Mouse (Mus musculus): ENCODE measurements around the gene Nck2. TPM values are rescaled to one million over a fixed set of nuclear protein-coding genes. Genes with fewer than 3 reads are reported as not detected.

The Nck2 gene
- total RNA-seq (2014; fragmentation: Nextera tagmentation) (19.5 and 26.8 TPM in 2 replicates), total RNA-seq (2017) (20.2 and 32.8 TPM in 2 replicates)

DNA sequence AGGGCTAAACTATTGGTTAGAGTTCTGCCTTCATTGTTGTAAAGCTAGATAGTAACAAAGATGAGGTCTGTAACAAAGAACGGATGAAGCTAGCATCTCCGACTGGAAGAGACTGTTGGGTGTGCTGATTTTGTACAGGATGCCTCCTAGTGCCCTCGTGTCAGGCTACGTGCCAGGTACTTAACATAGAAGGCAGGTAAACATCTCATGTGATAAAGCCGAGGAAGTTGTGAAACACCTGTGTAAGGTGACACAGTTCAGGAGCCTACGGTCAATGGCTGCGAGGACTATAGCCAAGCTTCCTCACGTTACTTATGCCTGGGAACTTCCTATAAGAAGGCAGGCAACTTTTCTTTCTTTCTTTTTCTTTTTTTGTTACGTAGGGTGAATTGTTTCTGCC, at the start of gene Nck2:
Gene Nck2, plus strand, starts transcription at position 49 of the 400 bp plus-strand sequence.
- no peak for ATAC-seq (replicated peaks; ENCODE audit: low FRiP score, low TSS enrichment, poor library complexity, severe bottlenecking)

- ATAC-seq (replicated peaks; ENCODE audit: low FRiP score, low TSS enrichment, poor library complexity, severe bottlenecking) = no peak
Measured at GRCm38 (mm10) chr1:43395040-43395439, 49.3 kb upstream of the Nck2 start.

DNA sequence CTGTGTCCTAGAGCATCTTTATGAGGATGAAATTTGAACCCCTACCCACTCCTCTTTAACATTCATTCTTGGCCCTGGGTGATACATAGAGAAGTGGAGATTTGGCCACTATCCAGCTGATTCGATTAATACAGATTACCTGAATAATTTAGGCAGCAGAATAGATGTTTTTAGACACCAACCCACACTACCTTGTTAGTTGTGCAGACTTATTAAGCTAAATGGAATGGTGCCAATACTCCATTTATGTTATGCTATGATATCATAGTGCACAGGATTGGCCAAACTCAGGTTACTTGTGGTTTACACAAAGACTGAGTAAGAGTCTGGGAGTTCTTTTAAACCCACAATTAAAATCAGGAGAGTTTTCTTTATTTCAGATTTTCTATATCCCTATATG, 48.6 kb upstream of the Nck2 start:
- no peak for ATAC-seq (replicated peaks; ENCODE audit: low FRiP score, low TSS enrichment, poor library complexity, severe bottlenecking)

DNA sequence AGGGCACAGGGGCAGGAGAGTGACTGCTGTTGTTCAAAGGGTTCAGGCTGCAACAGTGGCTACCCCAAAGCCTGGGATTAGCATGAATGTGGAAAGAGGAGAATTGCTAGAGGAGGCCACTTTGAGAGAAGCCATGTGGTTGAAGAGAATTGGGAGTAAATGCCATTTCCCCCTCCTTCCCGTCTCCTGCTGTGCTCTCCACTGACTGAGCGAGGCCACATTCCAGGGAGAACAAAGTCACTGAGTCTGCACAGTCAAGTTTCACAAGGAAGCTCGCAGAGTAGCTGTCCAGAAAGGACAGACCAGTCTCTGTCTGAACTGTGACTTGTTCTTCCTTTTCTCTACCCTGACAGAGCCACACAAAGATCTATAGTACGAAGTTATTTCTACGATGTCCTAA, 47.9 kb upstream of the Nck2 start:
- no peak for ATAC-seq (replicated peaks; ENCODE audit: low FRiP score, low TSS enrichment, poor library complexity, severe bottlenecking)

- no peak for ATAC-seq (replicated peaks; ENCODE audit: low FRiP score, low TSS enrichment, poor library complexity, severe bottlenecking)
Measured at GRCm38 (mm10) chr1:43397096-43397495, 47.3 kb upstream of the Nck2 start.

GRCm38 (mm10) chr1:43398738-43399601, 45.4 kb upstream of the Nck2 start:
- no peak for ATAC-seq (replicated peaks; ENCODE audit: low FRiP score, low TSS enrichment, poor library complexity, severe bottlenecking)

GRCm38 (mm10) chr1:43399602-43400216, 44.7 kb upstream of the Nck2 start:
- ATAC-seq (replicated peaks; ENCODE audit: low FRiP score, low TSS enrichment, poor library complexity, severe bottlenecking) = peak; percentile 71

DNA sequence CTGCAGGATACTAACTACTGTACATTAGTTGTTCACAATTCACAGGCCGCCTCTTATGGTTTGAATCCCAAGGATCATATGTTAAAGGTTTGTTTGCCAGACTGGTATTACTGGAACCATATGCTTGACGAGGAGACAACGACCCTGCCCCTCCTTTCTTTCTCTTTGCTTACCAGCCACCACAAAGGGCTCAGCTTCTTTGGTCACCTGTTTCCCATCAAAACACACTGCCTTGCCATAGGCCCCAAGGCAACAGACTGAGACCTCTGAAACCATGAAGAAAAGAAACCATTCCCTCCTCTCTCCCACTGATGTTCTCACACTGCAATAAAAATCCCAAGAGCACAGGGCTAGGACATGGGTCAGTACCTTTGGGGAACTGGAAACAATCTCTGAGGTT, 43.7 kb upstream of the Nck2 start:
- no peak for ATAC-seq (replicated peaks; ENCODE audit: low FRiP score, low TSS enrichment, poor library complexity, severe bottlenecking)

DNA sequence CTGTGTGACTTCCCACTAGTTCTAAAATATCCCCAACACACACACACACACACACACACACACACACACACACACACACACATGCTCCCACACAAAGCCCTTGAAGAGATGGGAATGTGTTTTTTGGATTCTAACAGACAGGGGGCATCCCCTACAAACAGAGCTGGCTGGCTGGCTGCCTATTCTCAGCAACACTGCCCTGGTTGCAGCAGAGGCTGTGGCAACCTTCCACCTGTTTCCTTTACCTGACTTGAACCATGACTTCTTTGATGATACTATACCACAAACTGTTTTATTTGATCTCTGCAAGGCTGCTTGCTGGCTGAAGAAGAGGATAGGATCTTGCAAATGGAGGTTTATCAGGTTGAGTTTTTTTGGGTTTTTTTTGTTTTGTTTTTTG, 41.0 kb upstream of the Nck2 start:
- 0 out of 2 replicates have a peak, but pooled peaks have one; percentile 31 for ATAC-seq (replicated peaks; ENCODE audit: low FRiP score, low TSS enrichment, poor library complexity, severe bottlenecking)

- no peak for ATAC-seq (replicated peaks; ENCODE audit: low FRiP score, low TSS enrichment, poor library complexity, severe bottlenecking)
Measured at GRCm38 (mm10) chr1:43404693-43405678, 39.4 kb upstream of the Nck2 start.

DNA sequence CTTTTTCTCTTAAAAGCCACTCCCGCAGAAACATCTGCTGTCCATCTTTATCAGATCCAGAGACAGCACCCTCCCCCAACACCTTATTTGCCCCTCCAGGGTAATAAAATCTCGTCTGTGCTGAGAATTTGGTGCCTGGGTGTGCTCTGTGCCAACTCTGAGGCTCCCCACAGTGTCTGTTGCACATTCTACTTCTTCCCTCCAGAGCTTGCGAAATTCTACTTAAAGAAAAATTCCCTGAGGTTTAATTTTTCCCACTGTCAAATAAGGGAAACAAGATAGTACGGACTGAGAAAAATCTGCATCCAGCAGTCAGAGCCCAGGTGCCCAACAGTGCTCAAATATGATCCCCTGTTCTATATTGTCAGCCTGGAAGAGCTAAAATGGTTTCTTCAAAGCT, 35.4 kb upstream of the Nck2 start:
- ATAC-seq (replicated peaks; ENCODE audit: low FRiP score, low TSS enrichment, poor library complexity, severe bottlenecking) = no peak

DNA sequence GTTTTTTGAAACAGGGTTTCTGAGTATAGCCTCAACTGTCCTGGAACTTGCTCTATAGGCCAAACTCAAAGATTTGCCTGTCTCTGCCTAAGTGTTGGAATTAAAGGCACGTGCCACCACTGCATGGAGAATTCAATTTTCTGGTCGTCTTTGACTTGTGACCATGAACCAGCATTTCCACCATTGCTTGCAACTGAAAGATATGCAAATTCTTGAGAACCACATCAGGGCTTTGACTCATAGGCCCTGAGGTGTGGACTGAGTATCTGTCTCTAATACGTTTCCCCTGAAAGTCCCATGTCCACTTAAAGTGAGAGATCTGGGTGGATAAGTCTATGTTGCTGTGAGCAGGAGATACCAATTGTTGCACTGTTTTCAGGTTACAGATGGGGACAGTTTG, 31.6 kb upstream of the Nck2 start:
- peak; percentile 38 for ATAC-seq (replicated peaks; ENCODE audit: low FRiP score, low TSS enrichment, poor library complexity, severe bottlenecking)

- ATAC-seq (replicated peaks; ENCODE audit: low FRiP score, low TSS enrichment, poor library complexity, severe bottlenecking) = no peak
Measured at GRCm38 (mm10) chr1:43413298-43413697, 31.1 kb upstream of the Nck2 start.

DNA sequence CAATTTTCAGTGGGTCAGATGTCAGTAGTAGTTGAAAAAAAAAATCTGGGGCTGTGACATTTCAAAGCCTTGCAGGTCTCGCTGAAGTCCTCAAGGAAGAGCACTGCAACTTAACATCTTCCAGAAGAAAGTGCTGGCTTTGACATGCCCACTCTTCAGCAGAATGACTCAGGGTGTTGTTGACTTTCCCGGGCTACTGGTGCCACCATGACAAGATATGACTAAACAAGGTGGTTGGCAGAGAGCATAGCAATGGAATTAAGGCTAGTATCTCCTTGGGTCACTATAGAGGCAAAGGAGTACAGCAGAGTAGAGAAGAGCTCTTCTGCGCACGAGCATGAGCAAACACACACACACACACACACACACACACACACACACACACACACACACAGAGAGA, 30.6 kb upstream of the Nck2 start:
- ATAC-seq (replicated peaks; ENCODE audit: low FRiP score, low TSS enrichment, poor library complexity, severe bottlenecking) = peak; percentile 30; the same call in 1 of the 2 replicates

DNA sequence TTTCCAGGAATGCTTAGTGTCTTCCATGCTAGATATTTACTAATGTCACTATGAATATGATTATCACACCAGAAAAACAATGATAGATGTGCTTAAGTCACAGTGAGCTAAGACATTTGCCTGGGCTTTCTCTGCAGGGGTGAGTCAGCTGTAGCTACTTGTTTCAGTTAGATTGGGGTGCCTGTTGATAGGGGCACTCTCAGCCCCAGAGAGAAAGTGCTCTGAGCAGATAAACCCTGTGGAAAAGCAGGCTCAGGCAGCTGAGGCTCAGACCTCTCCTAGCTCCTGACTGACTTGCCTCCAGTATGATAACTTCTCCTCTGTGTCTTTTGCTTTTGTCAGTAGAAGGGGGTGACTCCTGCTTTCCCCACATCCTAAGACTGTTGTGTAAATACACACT, 30.2 kb upstream of the Nck2 start:
- ATAC-seq (replicated peaks; ENCODE audit: low FRiP score, low TSS enrichment, poor library complexity, severe bottlenecking) = peak; percentile 98

- ATAC-seq (replicated peaks; ENCODE audit: low FRiP score, low TSS enrichment, poor library complexity, severe bottlenecking) = no peak
Measured at GRCm38 (mm10) chr1:43414971-43415370, 29.4 kb upstream of the Nck2 start.

DNA sequence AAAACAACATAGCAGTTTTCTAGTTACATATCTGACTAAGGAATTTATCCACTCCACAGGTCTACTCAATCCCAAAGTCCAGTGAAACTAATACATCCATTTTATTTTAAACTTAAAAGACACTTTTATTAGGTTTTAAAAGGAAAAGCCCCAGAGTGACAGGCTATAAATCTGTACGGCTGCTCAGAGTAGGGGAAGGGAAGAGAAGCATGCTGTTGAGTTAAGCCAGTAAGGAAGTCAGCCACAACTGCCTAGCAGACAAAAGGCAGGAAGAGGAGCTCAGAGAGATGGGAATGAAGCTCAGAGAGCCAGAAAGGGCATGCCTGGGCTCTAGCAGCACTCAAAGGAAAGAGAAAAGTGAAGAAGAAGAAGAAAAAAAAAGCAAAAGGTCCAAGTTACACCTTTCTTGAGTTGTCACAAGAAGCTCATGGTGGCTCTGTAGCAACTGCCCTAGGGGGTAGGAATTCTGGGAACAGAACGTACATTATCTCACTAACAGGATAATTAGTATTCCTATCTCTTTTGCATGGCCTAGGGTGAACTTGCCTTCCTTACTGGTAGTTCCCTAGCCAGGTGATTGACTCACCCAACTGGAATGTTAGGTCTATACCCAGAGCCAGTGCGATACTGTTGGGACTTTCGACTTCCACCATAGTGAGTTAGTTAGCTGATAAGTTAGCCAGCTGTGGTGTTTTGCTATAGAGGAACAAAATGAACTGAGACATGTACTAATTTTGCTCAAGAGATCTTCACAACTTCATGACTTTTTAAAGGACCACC, 21.2 kb upstream of the Nck2 start:
- no peak for ATAC-seq (replicated peaks; ENCODE audit: low FRiP score, low TSS enrichment, poor library complexity, severe bottlenecking)

GRCm38 (mm10) chr1:43426526-43426925, 17.9 kb upstream of the Nck2 start:
- ATAC-seq (replicated peaks; ENCODE audit: low FRiP score, low TSS enrichment, poor library complexity, severe bottlenecking) = no peak

- ATAC-seq (replicated peaks; ENCODE audit: low FRiP score, low TSS enrichment, poor library complexity, severe bottlenecking) = no peak
Measured at GRCm38 (mm10) chr1:43426993-43427535, 17.3 kb upstream of the Nck2 start.
